12 mouse cellular contexts compared by ENCODE assay signal in the genomic region with DNA sequence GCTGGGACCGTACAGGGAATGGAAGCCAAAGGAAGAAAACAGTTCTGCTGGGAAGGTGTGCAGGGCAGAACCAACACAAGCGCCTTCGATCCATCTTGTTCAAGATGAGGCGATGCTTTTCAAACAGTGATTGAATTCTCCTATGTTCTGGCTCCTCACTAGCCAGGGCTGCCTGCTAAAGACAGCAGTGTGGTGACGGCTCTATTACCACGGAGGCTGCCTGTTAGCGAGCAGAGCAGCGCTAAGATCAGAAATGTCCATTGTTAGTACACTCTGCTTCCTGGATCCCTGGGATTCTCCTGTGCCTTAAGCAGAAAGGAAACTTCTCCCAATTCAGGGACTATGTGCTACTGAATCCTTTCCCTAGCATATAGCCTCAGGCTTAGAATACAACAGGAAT.
"Had no signal": no experiment of that assay in that cellular context is flagged by ENCODE, and none has a peak within 500 bp of the region (broad histone marks: within the 10 kb centered on the region; RNA-seq: fewer than 3 reads in every experiment).

No protein-coding gene starts in this region.

- H3K27ac ChIP-seq: limb, embryonic 15.5 days; liver, embryonic 12.5 days; neural tube, embryonic 15.5 days had no signal

- H3K27me3 ChIP-seq: limb, embryonic 15.5 days; liver, embryonic 12.5 days; neural tube, embryonic 15.5 days had no signal

- H3K4me2 ChIP-seq: limb, embryonic 15.5 days; liver, embryonic 12.5 days; lung, embryonic 14.5 days; neural tube, embryonic 15.5 days had no signal

- H3K4me3 ChIP-seq: limb, embryonic 15.5 days; liver, embryonic 12.5 days; myocyte; neural tube, embryonic 15.5 days had no signal

- H3K9me3 ChIP-seq: limb, embryonic 15.5 days; liver, embryonic 12.5 days; neural tube, embryonic 15.5 days had no signal

- ATAC-seq: liver, embryonic 12.5 days had no signal

- H3K4me1 ChIP-seq: limb, embryonic 15.5 days; liver, embryonic 12.5 days; neural tube, embryonic 15.5 days had no signal

- DNase-seq: kidney, adult 8-10 months; kidney, postnatal 25 days; lung, embryonic 14.5 days; lung, postnatal 10 days; lung, postnatal 4 days; right cerebral cortex, adult 18-20 months; right cerebral cortex, postnatal 25 days; thymus, postnatal 36 days had no signal

- H3K9ac ChIP-seq: limb, embryonic 15.5 days; liver, embryonic 12.5 days; lung, embryonic 14.5 days; neural tube, embryonic 15.5 days had no signal

- H3K36me3 ChIP-seq: limb, embryonic 15.5 days; liver, embryonic 12.5 days; neural tube, embryonic 15.5 days had no signal
